Mouse (Mus musculus): Measurements from ENCODE around the gene Dpyd.

The Dpyd gene

DNA sequence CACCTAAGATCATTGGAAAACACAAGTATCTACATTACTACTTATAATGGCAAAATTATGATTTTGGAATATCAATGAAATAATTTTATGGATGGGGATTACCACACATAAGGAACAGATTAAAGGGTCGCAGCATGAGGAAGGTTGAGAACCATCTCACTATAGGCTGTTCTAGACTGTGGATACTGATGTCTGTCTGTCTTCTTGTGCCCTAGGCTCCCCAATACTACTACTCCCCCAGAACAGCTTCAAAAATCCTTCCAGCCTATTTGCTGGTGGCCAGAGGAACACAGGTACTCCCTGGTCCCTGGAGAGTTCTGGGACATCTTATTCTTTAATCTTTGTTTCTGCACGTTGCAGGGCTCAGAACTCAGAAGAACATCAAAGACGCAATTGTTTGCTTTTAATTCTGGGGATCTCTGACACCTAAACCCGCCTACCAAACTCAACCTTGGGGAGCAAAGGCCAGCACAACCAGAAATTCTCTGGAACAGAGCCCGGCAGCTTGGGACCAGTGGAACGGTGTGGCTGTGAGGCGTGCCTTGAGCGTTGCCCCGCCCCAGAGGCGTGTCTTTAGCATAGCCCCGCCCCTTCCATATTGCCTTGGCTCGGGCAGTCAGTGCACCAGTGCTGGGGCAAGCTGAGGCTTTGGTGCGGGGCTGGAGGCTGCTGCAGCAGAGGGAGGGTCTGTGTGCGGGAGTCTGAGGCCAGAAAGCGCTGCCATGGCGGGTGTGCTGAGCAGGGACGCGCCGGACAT is at the start of gene Dpyd:
TSS of gene Dpyd (plus strand) at position 576 of the 757 bp plus-strand sequence.
- DNase-seq (ENCODE audit: low read depth, low spot score), result peak; percentile 81

DNA sequence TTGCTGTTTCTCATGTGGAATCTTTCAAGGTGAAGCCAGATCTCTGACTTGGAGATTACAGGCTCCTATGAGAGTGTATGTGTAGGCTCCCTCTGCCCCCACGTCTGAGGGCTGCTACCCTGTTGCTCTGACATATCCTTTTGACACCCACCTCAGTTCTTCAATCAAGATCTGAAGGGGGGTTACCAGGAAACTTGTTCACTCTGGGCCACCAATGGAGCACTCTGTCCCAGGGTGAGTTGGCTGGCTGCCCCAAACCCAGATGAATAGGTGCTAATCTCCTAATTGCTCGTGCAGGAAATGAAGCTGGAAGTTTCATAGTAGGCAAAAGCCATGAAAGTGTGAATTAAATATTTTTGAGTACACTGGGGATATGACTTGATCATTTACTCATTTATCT is 24.3 kb upstream of the Dpyd start:
- DNase-seq (ENCODE audit: low read depth, low spot score), result no peak

DNA sequence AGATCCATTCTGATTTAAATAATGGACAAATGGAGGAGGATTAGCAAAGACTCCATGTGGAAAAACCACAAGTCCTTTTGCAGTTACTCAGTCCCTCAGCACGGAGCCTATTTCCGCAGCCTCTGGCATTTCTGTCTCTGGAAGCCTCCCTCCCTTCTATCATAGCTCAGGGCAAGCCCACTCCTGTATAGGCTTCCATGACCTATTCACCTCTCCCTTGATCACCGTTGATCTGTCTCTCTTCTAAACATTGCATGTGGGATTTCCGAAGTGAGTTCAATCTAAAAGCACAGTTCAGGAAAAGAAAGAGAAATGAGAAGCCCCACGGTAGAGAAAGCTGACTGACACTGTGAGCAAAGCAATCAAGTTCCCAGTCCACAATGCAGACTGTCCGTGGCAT is 20.2 kb upstream of the Dpyd start:
- DNase-seq (ENCODE audit: low read depth, low spot score), result no peak

DNA sequence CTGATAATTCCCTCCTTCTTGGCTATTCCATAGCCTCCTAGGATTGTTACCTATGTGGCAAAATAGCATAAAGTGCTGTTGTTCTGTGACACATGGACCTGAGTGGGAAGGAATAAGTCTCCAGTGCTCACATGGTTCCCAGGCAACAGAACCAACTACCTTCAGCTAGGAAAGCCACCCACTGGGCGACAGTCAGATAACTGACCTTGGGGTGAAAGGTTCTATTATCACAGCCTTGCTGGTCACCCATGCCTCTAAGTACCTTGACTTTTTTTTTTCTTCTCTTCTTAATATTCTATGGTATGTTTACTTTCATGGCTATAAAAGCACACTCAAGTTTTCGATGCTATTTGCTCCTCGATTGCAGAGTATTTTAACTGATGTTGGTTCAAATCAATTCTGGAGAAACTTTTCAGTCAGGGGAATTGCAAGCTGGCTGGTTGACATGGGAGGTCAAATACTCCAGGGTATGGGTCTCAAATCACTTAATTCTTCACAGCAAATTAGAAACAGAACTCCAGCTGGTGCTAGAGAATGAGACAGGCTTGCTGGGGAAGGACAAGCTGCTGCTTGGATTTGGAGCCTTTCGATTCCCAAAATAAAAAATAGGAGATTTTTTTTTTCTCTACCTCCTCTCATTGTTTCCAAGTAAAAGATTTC is 14.2 kb upstream of the Dpyd start:
- DNase-seq (ENCODE audit: low read depth, low spot score), result no peak

DNA sequence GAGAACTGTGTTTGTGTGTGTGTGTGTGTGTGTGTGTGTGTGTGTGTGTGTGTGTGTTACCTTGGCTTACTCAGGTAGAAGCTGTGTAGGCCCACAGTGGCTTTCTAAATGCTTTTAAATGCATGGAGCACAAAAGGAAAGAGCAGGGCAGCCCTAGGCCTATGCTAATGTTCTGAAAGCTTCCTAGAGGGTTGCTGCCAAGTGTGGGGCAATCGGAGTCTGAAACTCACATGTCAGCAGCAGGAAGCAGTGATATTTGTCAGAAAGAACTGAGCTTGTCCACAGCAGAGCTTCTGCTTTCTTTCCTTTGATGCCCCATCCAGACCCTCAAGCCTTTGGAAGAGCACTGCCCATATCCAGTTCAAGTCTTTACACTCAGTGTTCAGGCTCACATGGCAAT is 4.3 kb upstream of the Dpyd start:
- DNase-seq (ENCODE audit: low read depth, low spot score), result no peak

DNA sequence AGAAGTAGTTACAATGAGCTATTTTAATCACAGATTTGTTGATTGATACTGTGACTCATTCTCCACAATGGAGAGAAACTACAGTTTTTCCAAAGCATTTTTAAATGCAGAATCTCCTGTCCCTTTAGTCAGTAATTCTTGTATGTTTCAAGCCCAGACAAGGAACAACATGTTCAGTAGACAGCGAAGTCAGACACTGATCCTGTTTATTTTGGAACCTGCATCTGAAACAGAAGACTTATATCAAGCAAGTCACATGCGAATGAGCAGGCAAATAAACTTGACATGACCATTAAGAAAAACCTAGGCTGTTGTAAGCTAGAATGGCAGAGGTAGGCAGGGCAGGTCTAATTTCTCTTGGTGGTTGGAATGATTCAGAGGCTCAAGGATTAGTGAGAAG is 2.0 kb upstream of the Dpyd start:
- no peak for DNase-seq (ENCODE audit: low read depth, low spot score)

DNA sequence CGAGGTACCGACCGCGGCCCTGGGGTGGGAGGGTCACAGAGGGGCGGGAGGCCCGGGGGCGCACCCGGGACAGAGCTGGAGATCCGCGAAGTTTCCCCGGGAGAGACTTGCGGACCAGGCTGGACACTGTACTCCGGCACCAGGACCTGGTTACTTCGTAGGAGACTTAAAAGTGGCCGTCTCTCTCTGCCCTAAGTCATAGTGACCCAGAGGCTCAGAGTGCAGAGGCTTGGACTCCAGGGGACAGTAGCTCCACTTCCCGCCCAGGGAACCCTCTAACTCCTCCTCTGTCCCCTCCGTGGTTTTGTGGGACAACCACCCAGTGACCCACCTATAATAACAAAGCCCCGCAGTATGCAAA is 362 bp downstream of the Dpyd start:
- DNase-seq (ENCODE audit: low read depth, low spot score), result no peak

DNA sequence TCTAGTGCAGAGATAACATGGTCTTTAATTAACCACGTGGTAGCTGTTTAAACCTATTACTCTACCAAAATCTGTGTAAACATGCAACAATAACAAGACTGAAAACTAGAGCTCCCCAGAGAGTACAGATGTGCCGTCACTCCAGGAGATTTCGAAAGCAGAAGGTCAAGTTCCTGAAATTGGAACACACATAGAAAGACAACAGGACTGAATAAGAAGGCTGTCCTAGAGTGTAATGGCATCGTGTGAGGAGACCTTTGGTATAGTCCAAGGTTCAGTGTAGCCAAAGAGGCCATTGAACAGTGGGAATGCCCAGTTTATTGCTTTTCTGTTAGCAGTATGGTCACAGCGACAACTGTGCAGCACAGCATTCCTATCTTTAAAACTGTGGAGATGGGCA is 4.8 kb downstream of the Dpyd start:
- no peak for DNase-seq (ENCODE audit: low read depth, low spot score)

DNA sequence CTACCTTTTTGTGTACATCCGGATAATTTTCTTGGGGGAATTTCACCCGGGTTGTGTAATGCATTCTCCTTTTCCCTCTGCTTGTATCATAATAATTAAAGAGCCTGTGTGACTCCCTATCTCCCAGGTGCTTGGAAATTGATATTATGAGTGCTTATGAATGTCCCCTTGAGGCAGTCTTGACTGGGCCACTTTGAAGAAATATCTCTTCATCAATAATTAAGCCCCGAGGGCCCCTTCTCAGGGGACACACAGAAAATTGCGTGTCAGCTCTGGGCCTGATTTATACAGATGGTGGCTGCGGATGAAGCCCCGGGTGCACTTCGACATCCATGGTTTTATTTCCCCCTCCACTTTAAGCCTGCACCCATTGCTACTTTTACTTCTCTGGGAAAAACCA is 8.3 kb downstream of the Dpyd start:
- DNase-seq (ENCODE audit: low read depth, low spot score), result no peak

DNA sequence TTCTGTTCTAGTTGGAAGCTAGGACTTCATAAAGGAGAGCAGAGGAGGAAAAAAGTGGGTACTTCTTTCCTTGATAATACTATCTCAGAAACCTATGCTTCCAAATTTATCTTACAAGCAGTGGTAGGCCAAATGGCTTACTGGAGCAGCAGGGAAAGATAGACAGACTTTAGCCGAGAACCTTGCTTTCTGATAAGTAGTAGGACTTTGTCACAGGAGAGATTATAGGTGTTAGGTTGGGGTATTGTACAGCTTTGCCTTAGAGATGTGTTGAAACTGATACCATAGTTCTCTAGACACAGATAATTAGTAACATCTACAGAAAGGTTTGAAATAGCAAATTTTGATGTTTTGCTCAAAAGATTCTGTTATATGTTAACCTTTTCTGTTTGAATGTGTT is 28.6 kb downstream of the Dpyd start:
- no peak for DNase-seq (ENCODE audit: low read depth, low spot score)

DNA sequence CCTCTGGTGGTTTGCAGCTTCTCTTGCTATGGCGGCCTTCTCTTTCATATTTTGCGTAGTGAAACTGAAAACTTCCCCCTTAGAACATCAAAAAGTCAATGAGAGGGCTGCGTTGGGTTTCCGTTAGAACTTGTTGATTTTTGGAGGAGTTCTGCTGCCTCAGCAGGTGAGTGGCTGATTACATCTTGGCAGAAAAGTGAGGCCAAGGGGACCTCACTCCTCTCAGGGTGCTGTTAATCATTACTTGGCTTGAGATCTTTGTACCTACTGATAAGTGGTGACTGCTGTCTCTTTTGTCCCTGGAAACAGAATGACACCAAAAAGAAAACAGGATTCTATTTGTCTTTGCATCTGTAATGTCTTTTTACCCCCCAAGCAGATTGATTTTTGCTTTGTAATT is 32.9 kb downstream of the Dpyd start:
- DNase-seq (ENCODE audit: low read depth, low spot score), result no peak

DNA sequence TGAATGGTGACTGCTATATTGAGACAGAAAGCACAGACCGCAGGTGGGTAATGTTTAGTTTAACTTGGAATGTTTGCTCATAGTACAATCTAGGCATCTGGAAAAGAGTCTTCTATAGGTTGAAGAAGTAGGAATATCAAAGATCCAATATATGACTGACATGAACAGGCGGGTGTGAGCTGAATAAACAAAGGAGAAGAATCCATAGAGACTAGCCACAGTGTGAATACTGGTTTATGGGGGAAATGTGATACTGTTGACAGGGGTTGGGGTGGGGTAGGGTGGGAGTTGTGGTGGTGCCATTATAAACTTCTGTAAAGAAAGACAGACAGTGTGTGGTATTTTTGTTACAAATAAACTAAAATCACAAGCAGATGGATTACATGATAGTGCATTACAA is 33.8 kb downstream of the Dpyd start:
- DNase-seq (ENCODE audit: low read depth, low spot score), result no peak

DNA sequence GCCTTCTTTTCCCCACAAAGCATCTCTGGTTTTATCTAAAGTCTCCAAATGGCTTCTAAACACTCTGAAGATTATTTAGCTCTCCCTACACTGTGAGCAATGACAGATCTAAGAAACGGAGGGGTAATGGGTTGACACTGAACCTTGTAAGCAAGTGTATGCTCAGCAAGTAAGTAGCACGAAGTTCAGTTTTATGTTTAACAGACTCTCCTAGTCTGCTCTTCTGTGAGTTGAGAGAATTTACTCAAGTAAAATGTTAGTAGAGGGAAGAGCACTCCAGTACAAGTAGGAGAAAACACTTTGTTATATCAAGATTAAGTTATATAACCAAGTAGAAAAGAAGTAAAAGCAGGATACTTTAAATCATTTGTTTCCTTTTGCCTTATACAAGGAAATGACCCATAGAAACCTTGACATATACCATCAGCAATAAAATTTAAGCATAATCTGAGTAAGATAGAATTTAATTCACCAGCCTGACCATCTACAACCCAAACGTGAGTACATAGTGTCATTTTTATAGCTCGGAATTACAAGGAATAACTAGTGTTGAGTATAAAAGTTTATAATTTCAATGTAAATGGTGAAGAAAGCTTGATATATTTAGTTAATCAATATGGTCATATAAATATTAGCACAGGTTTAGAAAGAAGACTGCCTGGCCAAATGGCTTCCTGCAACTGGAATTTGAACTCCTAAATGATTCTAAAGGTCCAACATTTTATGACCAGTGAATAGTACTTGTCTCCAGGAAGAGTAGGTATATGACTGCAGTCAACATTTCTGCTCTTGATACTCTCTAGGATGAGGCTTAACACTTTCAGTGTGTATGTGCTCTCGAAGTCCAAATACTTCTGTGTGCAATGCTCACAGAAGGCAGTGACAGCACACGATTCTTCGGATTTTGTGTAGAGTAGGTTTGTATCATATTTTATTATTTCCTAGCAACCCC is 40.0 kb downstream of the Dpyd start:
- DNase-seq (ENCODE audit: low read depth, low spot score), result no peak

DNA sequence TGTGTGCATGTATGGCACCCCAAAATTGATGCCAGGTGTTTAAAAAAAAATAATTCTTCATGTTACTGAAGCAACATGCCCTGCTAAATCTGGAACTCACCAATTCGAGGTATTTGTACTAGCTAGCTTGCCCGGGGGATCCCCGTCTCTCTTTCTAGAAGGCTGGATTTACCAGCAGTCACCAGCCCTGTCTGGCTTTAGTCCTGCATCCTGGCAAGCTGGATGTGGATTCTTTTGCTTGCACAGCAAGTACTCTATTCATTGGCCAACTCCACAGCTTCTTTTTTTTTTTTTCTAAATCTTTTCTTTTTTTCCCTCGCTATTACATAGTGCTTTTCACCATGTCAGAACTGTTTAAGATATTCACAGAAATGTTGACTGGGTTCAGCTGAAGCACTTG is 46.8 kb downstream of the Dpyd start:
- no peak for DNase-seq (ENCODE audit: low read depth, low spot score)

DNA sequence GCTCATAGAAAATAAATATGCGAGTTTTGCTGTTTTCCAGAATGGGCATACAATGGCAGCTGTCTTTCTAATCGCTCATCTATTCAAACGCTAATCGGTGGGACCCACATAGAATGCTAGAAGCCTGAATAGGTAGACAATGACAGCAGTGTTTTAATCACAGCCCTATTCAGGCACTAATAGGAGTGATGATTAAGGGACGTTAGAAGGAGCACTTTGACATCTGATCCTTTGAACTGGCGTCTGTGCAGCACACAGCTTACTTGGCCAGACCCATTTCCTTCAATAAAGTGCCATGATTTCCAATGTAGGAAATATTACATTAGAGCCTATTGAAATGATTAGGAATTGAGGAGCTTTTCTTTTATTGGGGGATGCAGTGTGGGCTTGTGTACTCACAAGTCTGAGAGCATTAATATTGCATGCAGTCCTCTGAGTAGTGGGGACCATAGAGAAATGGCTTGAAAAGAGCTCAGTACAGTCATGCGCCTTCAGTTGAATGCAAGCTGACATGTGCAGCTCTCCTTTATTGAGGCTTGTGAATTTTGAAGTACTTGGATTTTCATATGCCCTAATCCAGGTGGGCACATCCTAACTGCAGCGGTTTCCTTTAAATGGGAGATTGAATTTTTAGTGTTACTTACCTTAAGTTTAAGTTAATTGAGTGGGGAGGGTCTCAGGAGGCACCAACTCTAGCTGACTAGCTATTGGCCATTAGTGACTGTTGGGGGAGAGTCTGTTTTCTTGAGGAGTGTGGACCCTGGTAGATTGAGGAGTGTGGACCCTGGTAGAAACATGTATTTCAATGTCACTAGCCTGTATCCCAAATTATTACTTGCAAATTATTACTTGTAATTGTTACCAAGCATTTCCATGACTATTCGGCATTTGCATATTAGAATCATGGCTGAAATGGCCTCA is 64.8 kb downstream of the Dpyd start:
- peak; percentile 15 for DNase-seq (ENCODE audit: low read depth, low spot score)

DNA sequence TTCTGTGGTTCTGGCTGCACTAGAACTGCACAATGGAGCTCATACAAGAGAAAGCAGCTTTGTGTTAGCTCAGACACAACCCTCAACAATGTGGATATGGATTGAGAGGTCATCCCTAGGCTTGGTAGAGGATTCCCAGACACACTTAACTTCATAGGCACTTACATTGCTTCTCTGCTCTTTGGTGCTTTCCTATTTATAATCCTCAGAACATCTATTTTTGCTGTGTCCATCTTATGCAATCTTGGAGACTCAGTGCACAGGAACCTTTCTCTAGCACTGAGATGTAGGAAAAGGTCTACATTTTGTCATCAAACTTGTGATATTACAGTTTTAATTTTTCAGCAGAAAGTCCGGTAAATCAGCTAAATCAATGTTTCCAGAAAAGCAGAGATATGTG is 67.8 kb downstream of the Dpyd start:
- no peak for DNase-seq (ENCODE audit: low read depth, low spot score)

DNA sequence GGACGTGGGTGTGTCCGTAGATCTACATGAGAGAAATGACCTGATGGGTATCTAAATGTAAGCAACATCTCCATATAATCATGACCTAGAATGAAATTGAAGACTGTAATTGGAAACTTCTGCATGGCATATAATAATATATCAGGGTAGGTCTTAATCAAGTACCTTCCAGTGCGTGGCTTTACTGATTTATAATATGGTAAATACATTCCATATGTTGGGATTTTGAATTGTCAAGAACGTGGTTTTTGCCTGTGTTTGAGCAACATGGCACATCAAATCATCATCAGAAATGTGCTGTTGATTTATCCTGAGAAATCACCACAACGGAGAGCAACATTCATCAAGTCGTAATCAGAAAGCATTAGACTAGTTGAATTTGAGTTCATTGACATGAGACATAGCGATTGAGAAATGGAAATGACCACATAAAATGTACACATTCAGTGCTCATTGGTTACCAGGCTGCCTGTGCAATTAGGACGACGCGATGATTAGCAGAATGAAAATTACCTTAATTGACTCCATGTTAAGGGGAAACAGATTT is 84.2 kb downstream of the Dpyd start:
- no peak for DNase-seq (ENCODE audit: low read depth, low spot score)

DNA sequence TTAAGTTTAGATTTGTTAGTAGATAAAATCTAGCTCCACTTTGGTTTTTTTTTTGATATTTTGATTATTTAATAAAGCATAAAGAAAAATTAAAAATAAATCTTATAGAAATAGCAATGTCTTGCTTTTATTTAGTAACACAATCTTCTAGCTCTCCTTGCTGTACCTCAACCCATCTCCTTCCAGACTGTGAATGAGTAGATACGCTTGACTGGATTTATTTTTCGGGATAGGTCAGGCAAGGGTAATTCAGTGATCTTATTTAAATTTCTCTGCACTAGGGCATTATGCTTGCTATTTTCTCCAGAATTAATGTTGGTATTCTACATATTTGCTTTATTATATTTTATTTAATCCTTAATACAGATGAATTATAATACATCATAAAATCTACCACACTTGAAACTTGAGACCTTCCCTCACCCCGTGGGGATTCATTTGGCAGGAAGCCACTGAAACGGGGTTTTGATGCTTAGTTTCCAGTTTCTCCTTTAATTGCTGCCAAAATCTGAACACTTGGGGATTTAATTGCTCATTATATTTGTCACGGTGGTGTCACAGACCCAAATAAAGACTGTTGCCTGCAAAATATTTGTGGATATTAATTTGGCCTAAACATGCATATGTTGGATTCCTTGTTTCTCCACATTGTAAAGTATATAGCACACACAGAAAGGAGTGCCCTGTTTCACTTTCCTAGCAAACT is 102.2 kb downstream of the Dpyd start:
- no peak for DNase-seq (ENCODE audit: low read depth, low spot score)

DNA sequence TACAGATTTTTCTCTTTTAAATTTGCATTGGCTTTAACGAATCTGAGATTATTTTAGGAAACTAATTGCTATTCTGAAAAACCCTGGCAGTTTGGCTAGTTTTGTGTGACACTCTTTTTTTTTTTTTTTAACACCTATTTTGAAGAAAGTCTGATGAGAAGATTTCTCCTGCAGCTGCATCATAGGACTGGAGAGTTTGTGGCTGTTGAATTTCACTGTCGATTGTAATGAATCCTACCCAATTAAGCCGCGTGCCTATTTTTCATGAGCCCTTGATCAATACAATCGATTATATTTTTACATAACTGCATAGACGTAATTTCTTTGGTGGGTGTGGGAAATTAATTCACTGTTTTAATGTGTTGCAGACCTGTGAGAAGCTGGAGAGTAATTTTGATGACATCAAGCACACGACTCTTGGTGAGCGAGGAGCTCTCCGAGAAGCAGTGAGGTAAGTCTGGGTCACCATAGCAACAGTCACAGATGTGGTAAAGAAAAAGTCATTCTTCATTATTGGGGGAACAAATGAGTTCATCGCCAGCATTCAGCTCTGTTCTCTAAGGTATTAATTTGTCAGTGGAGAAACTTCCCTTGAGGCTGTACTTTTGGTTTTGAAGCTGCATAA is 112.3 kb downstream of the Dpyd start:
- peak; percentile 8 for DNase-seq (ENCODE audit: low read depth, low spot score)

DNA sequence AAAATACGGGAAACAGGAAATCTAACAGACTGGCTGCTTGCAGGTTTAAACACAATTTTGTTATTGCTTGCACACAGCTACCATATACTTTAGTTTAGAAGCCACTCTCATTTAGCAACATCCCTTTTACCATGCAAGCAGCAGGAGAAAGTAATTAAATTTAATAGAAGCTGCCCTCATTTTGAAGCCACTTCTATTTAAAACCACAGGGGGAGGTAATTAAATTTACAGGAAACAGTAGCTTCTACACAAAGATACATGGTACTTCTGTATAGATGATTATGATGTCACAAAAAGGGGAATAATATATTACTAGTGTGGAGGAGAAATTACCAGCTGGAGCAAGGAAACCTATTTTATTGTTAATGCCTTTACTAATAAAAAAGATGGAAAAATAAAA is 113.5 kb downstream of the Dpyd start:
- no peak for DNase-seq (ENCODE audit: low read depth, low spot score)
